20 mouse cellular contexts compared by ENCODE assay signal in genomic region chr9:43050391-43050790, GRCm38 (mm10).
"Had no signal": no experiment of that assay in that cellular context is flagged by ENCODE, and none has a peak within 500 bp of the region (broad histone marks: within the 10 kb centered on the region; RNA-seq: fewer than 3 reads in every experiment).

No protein-coding gene starts in this region.

- H3K27me3 ChIP-seq: limb, embryonic 13.5 days; liver, embryonic 12.5 days; liver, embryonic 15.5 days; midbrain, embryonic 12.5 days; midbrain, embryonic 15.5 days; neural tube, embryonic 12.5 days; neural tube, embryonic 15.5 days; stomach, embryonic 15.5 days had no signal

- H3K4me1 ChIP-seq: limb, embryonic 10.5 days; limb, embryonic 13.5 days; liver, embryonic 12.5 days; midbrain, embryonic 12.5 days; neural tube, embryonic 12.5 days had no signal

- H3K4me2 ChIP-seq: limb, embryonic 13.5 days; liver, embryonic 12.5 days; liver, embryonic 15.5 days; midbrain, embryonic 12.5 days; midbrain, embryonic 15.5 days; neural tube, embryonic 12.5 days; neural tube, embryonic 15.5 days; stomach, embryonic 15.5 days had no signal

- H3K9me3 ChIP-seq: limb, embryonic 10.5 days; liver, embryonic 12.5 days; liver, embryonic 15.5 days; midbrain, embryonic 15.5 days; neural tube, embryonic 12.5 days; neural tube, embryonic 15.5 days; stomach, embryonic 15.5 days had no signal

- ATAC-seq: intestine, postnatal 0 days; liver, embryonic 12.5 days; midbrain, embryonic 15.5 days had no signal

- H3K27ac ChIP-seq: layer of hippocampus, adult 2 months; limb, embryonic 10.5 days; limb, embryonic 13.5 days; liver, embryonic 12.5 days; liver, embryonic 15.5 days; macrophage; midbrain, embryonic 12.5 days; midbrain, embryonic 15.5 days; neural tube, embryonic 12.5 days; neural tube, embryonic 15.5 days; stomach, embryonic 15.5 days had no signal

- H3K9ac ChIP-seq: limb, embryonic 13.5 days; liver, embryonic 12.5 days; liver, embryonic 15.5 days; midbrain, embryonic 12.5 days; midbrain, embryonic 15.5 days; neural tube, embryonic 12.5 days; neural tube, embryonic 15.5 days; stomach, embryonic 15.5 days had no signal

- DNase-seq: kidney, adult 2 months; kidney, postnatal 25 days; layer of hippocampus, adult 9-11 months; right cerebral cortex, adult 18-20 months; right cerebral cortex, postnatal 14 days; right cerebral cortex, postnatal 4 days; thymus, adult 18-20 months; thymus, postnatal 36 days had no signal

- H3K4me3 ChIP-seq: layer of hippocampus, adult 2 months; limb, embryonic 10.5 days; limb, embryonic 13.5 days; liver, embryonic 12.5 days; liver, embryonic 15.5 days; midbrain, embryonic 12.5 days; midbrain, embryonic 15.5 days; neural tube, embryonic 12.5 days; neural tube, embryonic 15.5 days; stomach, embryonic 15.5 days had no signal

- H3K36me3 ChIP-seq: liver, embryonic 12.5 days; liver, embryonic 15.5 days; midbrain, embryonic 12.5 days; midbrain, embryonic 15.5 days; neural tube, embryonic 12.5 days; neural tube, embryonic 15.5 days; stomach, embryonic 15.5 days had no signal
